Mouse (Mus musculus) testis, postnatal 14 days (tissue): ENCODE data around the gene Ebf1.

ENCODE experiments used
- DNase-seq: peaks from one replicate; pipeline ENCODE4 v3.0.0; 2021; ENCODE audit warnings: low spot score

Gene Ebf1

GRCm38 (mm10) chr11:45055744-45056610, 438.9 kb downstream of the Ebf1 start:
- DNase-seq = no peak
